Mouse (Mus musculus) megakaryocyte-erythroid progenitor cell, adult 5-6 weeks (primary cell): ENCODE data around the gene Tsc22d4. TPM values are rescaled to one million over a fixed set of nuclear protein-coding genes. Genes with fewer than 3 reads are reported as not detected.
"Not testable (repeated sequence)": the region's sequence is repeated elsewhere in the genome, so short reads cannot be mapped to it uniquely, and the experiment has no call there.

Experiments
- ATAC-seq: replicated peaks from 2 replicates; pipeline ENCODE4 v1.8.0; 2016; ENCODE audit warnings: mild to moderate bottlenecking, inconsistent platforms; ENCODE audit not compliant: severe bottlenecking, poor library complexity, low FRiP score, low TSS enrichment
- total RNA-seq, 2 experiments: library from RNA; stranded (forward) in 1 of 2; stranded (reverse) in 1 of 2; fragments of 200-1000, 215-1000 nt in 1 of 2; fragments of >200 nt in 1 of 2; fragmentation: Nextera tagmentation in 1 of 2; gene quantifications; 2 replicates each; pipeline ENCODE4 v1.2.3; 2014 to 2017

Gene Tsc22d4
- total RNA-seq, 2 experiments from 2014 or later: 45.4 to 66.3 TPM

DNA sequence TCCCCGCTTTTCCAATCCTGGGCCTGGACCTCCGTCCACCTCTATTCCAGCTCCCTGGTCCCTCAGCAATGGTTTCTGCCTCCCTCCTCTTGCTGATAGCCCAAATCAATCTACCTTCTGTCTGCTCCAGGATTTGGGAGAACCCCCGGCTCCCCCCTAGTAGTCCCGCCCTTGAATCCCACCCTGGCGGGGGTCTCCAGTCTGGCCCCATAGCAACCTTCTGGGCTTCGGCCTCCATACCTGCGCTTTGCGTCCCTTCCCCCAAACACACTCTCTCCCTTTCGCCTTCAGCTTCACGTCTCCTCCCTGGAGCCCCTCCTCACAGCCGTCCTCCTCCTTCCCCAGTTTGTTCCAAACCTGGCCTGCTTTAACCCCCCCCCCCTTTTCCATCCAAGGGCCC is 5.0 kb upstream of the Tsc22d4 start:
- no peak for ATAC-seq

DNA sequence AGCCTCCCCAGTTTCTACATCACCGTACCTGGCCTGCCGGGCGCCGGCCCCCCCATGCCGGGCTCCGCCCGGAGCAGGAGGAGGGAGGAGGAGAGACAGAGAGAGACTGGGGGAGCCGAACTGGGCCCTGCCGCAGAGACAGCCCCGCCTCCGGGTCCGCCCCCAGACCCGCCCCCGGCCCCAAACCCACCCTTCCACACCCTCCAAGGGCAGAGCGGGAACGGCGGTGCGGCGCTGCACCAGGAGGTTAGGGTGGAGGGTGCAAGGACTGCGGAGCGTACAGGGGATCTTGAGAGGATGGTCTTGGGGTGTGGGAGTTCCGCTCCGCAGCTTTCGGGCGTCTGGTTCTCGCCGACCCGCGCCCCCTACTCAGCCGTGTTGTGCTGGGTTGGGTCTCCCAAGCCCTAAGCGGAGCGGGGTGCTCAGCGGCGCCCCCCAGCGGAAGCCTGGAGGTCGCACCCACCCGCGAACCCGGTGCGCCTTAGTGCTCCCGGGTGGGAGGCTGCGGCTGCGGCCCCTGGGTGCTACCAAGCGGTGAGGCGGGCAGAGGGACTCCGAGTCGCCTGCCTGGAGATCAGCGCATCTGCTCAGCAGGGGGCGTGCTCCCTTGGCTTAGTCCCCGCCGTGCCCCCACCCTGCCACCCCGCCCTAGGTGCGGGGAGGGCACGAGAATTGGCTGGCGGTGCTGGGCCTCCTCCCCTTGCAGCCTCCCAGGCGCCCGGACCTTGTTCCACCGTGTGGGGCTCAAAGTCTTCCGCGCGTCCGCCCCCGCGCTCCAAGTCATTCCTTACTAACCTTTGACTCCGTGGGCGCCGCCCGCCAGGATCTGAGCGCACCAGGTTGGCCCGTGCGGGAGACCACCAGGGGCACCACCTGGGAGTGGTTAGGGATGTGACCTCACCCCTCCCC is 4.3 kb upstream of the Tsc22d4 start, which contains the start of gene Nyap1:
TSS of gene Nyap1 (minus strand) at position 585 of the 909 bp plus-strand sequence.
- peak; percentile 69 for ATAC-seq

DNA sequence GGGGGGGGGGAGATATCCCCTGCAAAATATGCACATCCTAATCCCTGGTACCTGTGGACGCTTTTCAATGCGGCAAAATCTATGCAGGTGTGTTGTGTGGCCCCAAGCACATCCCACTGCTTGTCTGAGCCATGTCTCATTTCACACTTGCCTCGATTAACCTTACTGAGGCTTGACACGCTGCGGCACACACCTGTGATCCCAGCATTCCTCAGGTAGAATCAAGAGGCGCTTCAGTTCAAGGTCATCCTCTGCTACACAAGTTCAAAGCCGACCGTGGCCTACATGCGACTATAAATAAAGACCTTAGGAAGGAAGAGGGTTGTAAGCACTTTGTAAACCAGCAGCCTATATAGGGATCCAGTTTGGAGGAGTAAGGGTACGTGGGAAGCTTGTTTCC is 3.5 kb upstream of the Tsc22d4 start:
- ATAC-seq: no peak

DNA sequence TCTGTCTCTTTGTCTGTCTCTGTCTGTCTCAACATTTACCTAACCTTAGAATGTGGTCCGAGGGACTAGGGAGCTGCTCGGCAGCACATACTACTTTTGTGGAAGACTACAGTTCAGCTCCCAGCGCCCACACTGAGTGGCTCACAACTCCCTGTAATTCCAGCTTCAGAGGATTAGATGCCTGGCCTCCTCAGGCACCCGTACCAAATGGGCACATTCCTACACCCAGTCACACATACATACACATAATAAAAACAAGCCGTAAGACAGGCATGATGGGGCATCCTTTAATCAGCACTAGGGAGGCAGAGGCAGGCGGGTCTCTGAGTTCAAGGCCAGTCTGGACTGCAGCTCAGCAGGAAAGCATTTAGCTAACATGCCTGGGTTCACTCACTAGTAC is 2.7 kb upstream of the Tsc22d4 start:
- ATAC-seq: no peak

DNA sequence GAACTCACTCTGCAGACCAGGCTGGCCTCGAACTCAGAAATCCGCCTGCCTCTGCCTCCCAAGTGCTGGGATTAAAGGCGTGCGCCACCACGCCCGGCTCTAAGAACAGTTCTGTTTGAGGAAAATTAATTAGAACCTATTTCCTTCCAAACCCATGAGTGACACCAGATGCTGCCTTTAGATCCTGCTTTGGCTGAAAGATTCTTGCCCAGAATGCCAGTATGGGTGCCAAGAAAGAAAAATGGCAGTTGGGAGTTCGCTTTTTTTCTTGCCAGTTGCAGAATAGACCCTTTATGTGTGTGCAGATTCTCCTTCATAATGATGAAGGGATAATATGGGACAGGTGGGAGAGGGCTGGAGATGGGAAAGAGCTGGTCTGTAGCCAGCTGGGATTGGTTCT is 1.3 kb upstream of the Tsc22d4 start:
- ATAC-seq: no peak

DNA sequence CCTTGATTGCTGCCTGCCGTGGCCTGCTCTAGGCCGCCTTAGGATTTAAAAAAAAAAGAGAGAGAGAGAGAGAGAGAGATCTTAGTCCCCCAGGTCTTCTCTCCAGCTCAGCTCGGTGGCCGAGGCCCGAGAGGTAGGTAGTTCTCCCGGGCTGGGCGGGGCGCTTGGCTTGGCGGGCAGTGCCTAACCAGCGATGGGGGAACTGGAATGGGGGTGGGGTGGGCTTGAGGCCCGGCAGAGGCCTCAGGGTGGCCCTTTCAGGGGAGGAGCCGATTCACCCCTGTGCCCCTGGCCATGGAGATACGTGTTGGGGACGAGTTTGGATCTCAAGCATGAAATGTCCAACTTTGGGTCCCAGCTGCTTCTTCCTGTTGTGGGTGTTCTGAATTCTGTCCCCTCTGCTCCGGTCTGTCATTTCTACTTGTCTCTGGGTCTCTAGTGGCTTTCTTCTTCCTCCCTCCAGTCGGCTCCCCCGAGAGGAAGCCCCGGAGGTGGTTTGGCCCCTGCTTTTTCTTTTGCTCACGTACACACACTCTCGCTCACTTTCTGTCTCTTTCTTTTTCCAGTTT is 836 bp downstream of the Tsc22d4 start:
- peak; percentile 28 for ATAC-seq

DNA sequence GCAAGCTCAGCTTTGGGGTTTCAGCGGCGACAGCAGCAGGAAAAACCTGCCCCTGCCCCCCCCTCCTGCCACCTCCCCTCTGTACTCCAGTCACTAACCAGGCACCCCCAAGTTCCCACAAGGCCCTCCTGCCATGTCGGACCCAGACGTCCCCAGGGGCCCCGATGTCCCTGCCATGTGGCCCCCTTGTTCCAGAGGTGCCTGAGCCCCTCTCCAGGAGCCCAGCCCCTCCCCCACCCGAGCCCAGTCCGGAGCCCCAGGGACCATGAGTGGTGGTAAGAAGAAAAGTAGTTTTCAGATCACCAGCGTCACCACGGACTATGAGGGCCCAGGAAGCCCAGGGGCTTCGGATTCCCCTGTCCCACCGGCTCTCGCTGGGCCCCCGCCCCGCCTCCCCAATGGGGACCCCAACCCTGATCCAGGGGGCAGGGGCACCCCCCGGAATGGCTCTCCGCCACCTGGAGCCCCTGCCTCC is 1.4 kb downstream of the Tsc22d4 start:
- no peak for ATAC-seq

DNA sequence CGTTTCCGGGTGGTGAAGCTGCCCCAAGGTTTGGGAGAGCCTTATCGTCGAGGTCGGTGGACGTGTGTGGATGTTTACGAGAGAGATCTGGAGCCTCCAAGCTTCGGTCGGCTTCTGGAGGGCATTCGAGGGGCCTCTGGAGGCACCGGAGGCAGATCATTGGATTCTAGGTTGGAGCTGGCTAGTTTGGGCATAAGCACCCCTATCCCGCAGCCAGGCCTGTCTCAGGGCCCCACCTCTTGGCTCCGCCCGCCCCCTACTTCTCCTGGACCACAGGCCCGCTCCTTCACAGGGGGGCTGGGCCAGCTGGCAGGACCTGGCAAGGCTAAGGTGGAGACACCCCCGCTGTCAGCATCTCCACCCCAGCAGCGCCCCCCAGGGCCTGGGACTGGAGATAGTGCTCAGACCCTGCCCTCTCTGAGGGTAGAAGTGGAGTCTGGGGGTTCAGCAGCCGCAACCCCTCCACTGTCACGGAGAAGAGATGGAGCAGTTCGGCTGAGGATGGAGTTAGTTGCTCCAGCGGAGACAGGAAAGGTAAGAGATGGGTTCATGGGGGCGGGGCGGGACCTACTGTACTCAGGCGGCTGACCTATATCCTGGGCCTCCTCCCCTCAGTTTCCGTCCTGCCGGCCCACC is 1.9 kb downstream of the Tsc22d4 start:
- peak; percentile 12 for ATAC-seq

DNA sequence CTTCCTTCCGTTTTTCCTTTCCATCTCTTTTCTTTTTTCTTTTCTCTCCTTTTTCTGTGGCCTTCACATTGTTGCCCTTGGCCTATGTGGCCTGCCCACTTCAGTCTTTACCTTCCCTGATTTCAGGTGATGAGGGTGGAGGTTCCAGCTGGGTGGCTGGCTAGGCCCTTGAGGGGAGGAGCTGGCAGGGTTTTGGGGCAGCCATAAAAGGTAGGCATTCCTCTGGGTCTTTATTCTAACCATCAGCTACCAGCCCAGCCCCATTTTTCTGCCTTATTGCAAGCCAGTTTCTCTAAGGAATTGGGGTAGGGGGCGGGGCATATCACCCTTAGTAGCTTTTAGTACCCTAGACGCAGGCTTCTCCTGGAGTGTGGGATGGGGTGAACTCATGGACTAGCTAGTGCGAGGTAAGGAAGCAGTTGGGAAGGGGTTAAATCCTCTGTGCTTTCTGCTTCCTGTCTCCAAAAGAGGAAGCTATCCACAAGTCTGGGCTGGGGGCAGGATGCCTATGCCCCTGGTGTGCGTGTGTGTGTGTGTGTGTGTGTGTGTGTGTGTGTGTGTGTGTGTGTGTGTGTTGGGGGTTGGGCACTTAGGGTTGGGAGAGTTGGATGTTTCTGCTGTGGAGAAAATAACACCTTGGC is 2.7 kb downstream of the Tsc22d4 start:
- ATAC-seq: no peak

DNA sequence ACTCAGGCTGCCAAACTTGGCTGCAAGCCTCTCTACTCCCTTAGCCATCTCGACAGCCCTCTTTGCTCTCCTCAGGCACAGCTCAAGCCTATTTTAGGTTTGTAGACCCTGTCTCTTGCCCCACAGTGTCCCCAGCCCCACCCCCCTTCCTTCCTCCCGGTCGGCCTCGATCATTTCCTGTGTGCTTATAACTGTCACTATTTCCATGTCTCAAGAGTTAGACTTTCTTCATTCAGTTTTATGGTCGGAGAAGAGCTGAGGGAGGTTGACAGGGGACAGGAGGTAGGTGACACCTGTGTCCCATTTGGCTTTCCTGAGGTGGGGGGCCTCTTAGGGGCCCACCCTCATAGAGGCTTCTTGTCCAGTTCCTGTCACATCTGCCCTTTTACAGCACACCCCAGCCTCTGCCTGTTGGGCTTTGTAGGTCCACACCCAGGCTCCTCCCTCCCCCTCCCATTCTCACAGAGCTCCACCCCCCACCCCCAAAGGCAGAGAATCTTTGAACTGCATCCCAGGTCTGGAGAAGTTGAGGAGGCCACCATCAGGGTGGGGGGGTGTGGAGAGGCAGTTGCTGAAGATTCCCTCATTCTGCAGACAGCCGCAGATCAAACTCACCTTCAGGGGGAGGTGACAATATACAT is 3.8 kb downstream of the Tsc22d4 start:
- ATAC-seq: no peak

DNA sequence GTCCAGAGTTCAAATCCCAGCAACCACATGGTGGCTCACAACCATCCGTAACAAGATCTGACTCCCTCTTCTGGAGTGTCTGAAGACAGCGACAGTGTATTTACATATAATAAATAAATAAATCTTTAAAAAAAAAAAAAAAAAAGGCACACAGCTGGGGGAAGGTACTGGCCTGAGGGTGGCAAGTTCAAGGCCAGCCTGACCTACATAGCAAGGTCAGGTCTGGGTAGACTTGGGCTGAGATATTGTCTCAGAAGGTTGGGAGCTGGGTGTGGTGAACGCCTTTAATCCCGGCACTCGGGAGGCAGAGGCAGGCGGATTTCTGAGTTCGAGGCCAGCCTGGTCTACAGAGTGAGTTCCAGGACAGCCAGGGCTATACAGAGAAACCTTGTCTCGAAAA is 4.7 kb downstream of the Tsc22d4 start:
- ATAC-seq: not testable (repeated sequence)

DNA sequence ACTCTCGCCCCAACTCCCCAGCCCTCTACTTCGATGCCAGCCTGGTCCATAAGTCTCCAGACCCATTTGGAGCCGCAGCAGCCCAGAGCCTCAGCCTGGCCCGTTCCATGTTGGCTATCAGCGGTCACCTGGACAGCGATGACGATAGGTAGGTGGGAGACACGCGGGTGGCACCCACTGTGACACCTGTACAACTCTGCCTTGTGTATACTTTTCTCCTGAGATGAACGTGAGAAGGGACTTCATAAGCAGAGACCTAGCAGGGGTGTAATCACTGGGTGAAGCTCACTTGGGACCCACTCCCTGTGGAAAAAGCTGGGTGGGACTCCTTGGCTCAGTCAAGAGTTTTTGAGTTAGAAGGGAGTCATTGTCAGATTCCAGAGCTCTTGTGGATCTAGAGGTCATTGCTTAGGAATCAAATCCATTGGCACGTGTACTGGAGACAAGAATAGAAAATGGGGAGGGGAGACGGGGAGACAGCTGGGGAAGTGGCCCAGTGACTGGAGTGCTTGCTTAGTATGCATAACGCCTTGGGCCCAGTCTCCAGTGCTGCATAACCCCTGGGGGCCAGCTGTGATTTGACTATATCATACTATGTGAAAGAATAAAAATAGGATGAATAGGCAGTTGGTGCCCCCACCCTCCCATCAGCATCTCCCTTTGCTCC is 5.8 kb downstream of the Tsc22d4 start:
- ATAC-seq: no peak

DNA sequence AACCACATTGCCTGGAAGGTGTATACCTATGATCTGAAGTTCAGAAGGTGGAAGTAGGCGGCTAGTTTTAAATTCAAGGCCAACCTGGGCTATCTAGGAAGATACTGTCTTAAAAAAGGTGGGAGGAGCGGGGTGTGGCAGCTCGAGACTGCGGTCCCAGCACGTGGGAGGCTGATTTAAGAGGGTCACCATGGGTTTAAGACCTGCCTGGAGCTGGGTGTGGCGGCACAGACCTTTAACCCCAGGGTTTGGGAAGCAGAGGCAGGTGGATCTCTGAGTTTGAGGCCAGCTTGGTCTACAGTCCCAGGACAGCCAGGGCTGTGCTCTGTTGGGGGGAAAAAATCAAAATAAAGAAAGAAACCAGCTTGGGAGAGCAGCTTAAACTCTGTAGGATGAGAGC is 6.5 kb downstream of the Tsc22d4 start:
- ATAC-seq: no peak

DNA sequence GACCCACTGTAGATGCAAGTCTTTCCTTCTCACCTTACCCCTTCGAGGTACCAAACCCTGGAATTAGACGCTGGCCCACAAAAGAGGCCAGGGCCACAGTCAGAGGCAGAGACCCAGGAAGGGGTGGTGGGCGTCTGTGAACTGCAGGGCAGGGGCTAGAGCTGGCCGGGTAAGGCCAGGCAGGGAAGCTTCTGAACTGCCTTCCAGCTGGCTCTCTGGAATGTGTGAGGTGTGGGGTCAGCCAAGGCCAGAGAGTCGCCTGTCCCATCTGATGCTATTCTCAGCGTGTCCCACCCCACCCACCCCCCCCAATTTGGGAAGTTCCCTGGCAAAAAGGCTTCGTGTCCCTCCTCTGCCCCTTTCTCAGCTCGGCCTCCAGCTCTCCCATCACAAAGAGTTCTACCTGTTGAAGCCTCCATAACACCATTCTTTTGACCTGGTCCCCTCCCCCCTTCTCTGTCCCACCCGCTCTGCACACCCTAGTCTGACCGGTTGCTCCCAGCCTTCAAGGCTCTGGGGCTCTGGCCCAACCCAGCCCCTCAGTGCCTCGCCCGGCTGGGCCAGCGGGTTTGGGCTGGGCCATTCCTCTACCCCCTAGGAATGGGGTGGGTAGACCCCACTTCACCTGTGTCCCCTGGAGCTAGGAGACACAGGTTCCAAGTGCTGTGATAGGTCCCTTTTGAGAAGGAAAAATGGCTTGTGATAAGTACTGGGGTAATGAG is 7.7 kb downstream of the Tsc22d4 start:
- no peak for ATAC-seq

DNA sequence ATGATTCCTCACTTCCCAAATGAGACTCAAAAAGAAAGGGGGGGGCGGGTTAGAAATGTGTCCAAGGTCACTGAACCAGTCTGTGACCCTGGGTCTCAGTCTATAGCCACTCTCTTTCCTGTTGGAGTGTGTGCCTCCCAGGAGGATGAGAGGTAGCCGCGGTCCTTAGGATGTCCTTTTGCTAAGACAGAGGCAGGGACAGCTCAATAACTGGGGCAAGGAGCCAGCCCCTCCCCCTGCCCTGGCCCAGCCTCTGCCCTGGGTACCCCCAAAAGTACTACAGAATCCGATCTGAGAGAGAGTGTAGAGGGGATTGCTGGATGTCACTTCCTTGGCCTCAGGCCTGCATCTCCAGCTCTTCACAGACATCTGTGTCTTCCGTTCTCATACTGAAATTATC is 9.9 kb downstream of the Tsc22d4 start:
- no peak for ATAC-seq

DNA sequence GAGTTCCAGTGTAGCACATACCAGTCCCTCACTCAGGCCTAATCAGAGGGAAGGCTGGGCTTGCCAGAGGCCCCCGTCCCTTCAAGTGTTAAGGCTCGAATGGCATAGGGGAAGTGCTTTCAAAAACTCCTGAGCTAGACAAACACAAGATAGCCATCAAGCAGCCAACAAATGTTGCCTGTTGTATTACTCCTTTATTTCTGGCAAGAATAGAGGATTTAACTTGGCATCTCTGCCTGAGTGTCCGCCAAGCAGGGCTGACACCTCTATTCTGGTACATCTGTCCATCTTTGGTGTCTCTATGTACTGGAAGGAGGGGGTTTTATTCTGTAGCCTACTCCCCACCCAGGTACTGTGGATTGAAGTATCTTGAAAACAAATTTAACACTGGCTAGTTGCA is 10.6 kb downstream of the Tsc22d4 start:
- ATAC-seq: no peak

DNA sequence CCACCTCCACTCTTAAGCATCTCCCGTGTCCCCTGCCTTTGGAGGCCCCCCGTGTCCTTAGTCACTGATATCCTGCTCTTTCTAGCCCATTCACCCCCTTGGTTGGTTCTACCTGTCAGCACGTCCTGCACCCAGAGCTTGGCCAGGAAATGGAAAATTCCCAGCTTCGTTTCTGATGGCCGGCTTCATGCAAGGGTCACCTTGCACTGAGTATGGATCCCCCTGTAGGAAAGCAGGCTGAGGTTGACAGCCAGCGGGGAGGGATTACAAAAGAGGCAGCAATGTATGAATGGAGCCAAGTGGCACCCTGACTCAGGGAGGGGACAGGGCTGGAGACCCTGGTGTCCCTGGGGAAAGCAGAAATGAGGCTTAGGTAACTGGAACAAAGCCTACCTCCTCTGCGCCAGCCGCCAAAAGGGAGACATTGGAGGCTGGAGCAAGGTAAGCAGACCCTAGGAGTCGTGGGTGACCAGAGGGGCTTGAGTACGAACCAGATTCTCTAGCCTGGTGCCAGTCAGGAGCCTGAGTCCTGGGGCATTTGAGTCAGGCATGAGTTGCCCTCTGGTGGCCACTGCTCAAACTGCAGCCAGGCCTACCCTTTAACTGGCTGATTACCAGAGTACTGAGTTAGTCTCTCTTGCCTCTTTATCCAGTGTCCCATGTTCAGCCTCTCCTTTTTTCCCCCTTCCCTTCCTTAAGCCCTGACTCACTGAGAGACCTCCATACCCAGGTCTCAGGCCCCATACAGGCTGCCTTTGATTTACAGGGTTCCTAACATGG is 11.5 kb downstream of the Tsc22d4 start:
- peak; percentile 67 for ATAC-seq

DNA sequence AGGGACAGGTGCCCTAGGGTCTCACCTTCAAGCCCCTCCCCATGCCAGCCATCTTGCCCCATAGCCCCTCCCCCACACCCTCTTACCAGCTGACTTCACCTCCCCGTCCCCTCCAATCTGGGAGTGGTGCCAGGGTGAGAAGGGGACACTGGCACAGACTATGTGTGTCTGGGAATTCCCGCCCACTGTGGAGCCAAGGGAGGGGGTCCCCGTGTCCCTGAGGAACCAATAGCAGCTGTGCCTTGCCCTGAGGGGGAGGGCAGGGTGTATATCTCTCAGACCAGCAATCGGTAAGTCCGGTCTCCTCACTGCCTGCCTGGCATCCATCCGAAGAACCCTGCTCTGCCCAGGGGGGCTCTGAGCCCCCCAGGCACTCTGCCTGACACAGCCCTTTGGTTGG is 12.4 kb downstream of the Tsc22d4 start:
- no peak for ATAC-seq
